ENCODE assay signal across 18 mouse cellular contexts in genomic region chr7:130501499-130501898, GRCm38 (mm10). TPM values are rescaled to one million over a fixed set of nuclear protein-coding genes. Genes with fewer than 3 reads are reported as not detected.
DNase-seq lines count a peak whose midpoint lies in the region; ATAC-seq lines count a peak whose summit lies in the region.
"Had no signal": no experiment of that assay in that cellular context is flagged by ENCODE, and none has a peak within 500 bp of the region (broad histone marks: within the 10 kb centered on the region; RNA-seq: fewer than 3 reads in every experiment).

No protein-coding gene starts in this region.

- ATAC-seq in common myeloid progenitor, adult 5-6 weeks (replicated peaks; ENCODE audit: low read depth, poor library complexity, severe bottlenecking): peak; percentile 72
- ATAC-seq in hematopoietic stem cell, adult 5-6 weeks (replicated peaks in 1 of 2; ENCODE audit: insufficient read depth in 1 of 2, low FRiP score in 2 of 2, low TSS enrichment in 1 of 2, low read depth in 1 of 2, poor library complexity in 2 of 2, severe bottlenecking in 2 of 2): peak; percentile 84 to 89
- peak; percentile 58 for ATAC-seq in megakaryocyte progenitor cell, adult 5-6 weeks (replicated peaks; ENCODE audit: poor library complexity)
- ATAC-seq in activated CD4-positive, CD25-positive, alpha-beta regulatory T cell, adult 4 months: no peak
- ATAC-seq: forebrain, embryonic 14.5 days; forebrain, embryonic 16.5 days; Patski had no signal

- peak; percentile 7 for DNase-seq in adrenal gland, postnatal 10 days
- no peak for DNase-seq in adrenal gland, postnatal 14 days
- DNase-seq in right cerebral cortex, postnatal 14 days: no peak
- DNase-seq in cerebellum, postnatal 25 days: no peak
- DNase-seq: adrenal gland, adult 2 months; adrenal gland, postnatal 25 days; cerebellum, adult 11 months; cerebellum, adult 2 months; cerebellum, adult 9-11 months; cerebellum, postnatal 14 days; embryo, embryonic 11 days had no signal

RNA-seq across cellular contexts. Expression of gene Ate1, which starts 18.7 kb away (rescaled TPM):
- total RNA-seq in adrenal gland, postnatal 10 days (2021): 10 to 100 TPM; 32.6 to 35.1 TPM
- 35.5 and 38.9 TPM in 2 replicates for total RNA-seq in adrenal gland, postnatal 14 days (2021)
- 70.1 and 77.5 TPM in 2 replicates for total RNA-seq in common myeloid progenitor, adult 5-6 weeks (2017)
- 57.8 and 65.5 TPM in 2 replicates for total RNA-seq in hematopoietic stem cell, adult 5-6 weeks (2017)
- total RNA-seq in megakaryocyte progenitor cell, adult 5-6 weeks (2015): 18.9 and 24.4 TPM in 2 replicates
- 44.8 and 65.8 TPM in 2 replicates for total RNA-seq in megakaryocyte progenitor cell, adult 5-6 weeks (2017)
- 10 to 100 TPM; 28.1 to 35.7 TPM for polyA plus RNA-seq in activated CD4-positive, CD25-positive, alpha-beta regulatory T cell, adult 4 months (2017; shearing (Covaris generic))
